Mouse (Mus musculus) right cerebral cortex, postnatal 14 days (tissue): Measurements from ENCODE around the gene Cdh1.
"Not testable (repeated sequence)": the region's sequence is repeated elsewhere in the genome, so short reads cannot be mapped to it uniquely, and the experiment has no call there.

Experiments
- DNase-seq: peaks from one replicate; pipeline ENCODE4 v3.0.0; 2022

The Cdh1 gene

GRCm38 (mm10) chr8:106595623-106596022 lies 7.5 kb upstream of the Cdh1 start:
- DNase-seq = not testable (repeated sequence)

- DNase-seq = no peak
These were observed 6.1 kb upstream of the Cdh1 start for GRCm38 (mm10) chr8:106597067-106597466.

- no peak for DNase-seq
These were observed 3.7 kb upstream of the Cdh1 start for GRCm38 (mm10) chr8:106599265-106599979.

GRCm38 (mm10) chr8:106603933-106604332 lies 782 bp downstream of the Cdh1 start:
- no peak for DNase-seq

- DNase-seq = no peak
These were observed 2.5 kb downstream of the Cdh1 start for GRCm38 (mm10) chr8:106605657-106606056.

- DNase-seq = no peak
These were observed 3.0 kb downstream of the Cdh1 start for GRCm38 (mm10) chr8:106606121-106606520.

GRCm38 (mm10) chr8:106606601-106607145 lies 3.5 kb downstream of the Cdh1 start:
- DNase-seq = no peak

GRCm38 (mm10) chr8:106607783-106608182 lies 4.6 kb downstream of the Cdh1 start:
- not testable (repeated sequence) for DNase-seq

GRCm38 (mm10) chr8:106608425-106608824 lies 5.3 kb downstream of the Cdh1 start:
- DNase-seq = no peak

GRCm38 (mm10) chr8:106609076-106609903 lies 6.1 kb downstream of the Cdh1 start:
- no peak for DNase-seq

- no peak for DNase-seq
These were observed 7.9 kb downstream of the Cdh1 start for GRCm38 (mm10) chr8:106610958-106611640.

GRCm38 (mm10) chr8:106612047-106612446 lies 8.9 kb downstream of the Cdh1 start:
- DNase-seq = no peak

- DNase-seq = no peak
These were observed 11.6 kb downstream of the Cdh1 start for GRCm38 (mm10) chr8:106614704-106615103.

- no peak for DNase-seq
These were observed 12.6 kb downstream of the Cdh1 start for GRCm38 (mm10) chr8:106615661-106616299.

- no peak for DNase-seq
These were observed 13.5 kb downstream of the Cdh1 start for GRCm38 (mm10) chr8:106616679-106617078.

- DNase-seq = no peak
These were observed 14.0 kb downstream of the Cdh1 start for GRCm38 (mm10) chr8:106617196-106617595.

GRCm38 (mm10) chr8:106617865-106618264 lies 14.7 kb downstream of the Cdh1 start:
- no peak for DNase-seq

GRCm38 (mm10) chr8:106618324-106618723 lies 15.2 kb downstream of the Cdh1 start:
- no peak for DNase-seq

- no peak for DNase-seq
These were observed 16.5 kb downstream of the Cdh1 start for GRCm38 (mm10) chr8:106619549-106620245.

- DNase-seq = no peak
These were observed 17.3 kb downstream of the Cdh1 start for GRCm38 (mm10) chr8:106620488-106620887.

- DNase-seq = no peak
These were observed 19.9 kb downstream of the Cdh1 start for GRCm38 (mm10) chr8:106623016-106623415.

- DNase-seq = no peak
These were observed 20.3 kb downstream of the Cdh1 start for GRCm38 (mm10) chr8:106623451-106623850.
